ENCODE assay signal across 16 mouse cellular contexts in genomic region chr1:85732581-85732980, GRCm38 (mm10). TPM values are rescaled to one million over a fixed set of nuclear protein-coding genes. Genes with fewer than 3 reads are reported as not detected.
DNase-seq lines count a peak whose midpoint lies in the region; ATAC-seq and TF ChIP-seq lines count a peak whose summit lies in the region.
"Had no signal": no experiment of that assay in that cellular context is flagged by ENCODE, and none has a peak within 500 bp of the region (broad histone marks: within the 10 kb centered on the region; RNA-seq: fewer than 3 reads in every experiment).

No protein-coding gene starts in this region.

- peak overlapping the region; percentile 43; the same call in 1 of the 2 replicates for H3K27ac ChIP-seq in heart, postnatal 0 days (ENCODE audit: low read depth)
- H3K27ac ChIP-seq: gastrocnemius, adult 2 months had no signal

- WGBS in heart, postnatal 0 days, result 86% methylated on average over 3 of the region's 3 CpGs

- H3K4me3 ChIP-seq in heart, postnatal 0 days (ENCODE audit: low read depth, low read length), result no peak overlapping the region
- H3K4me3 ChIP-seq: gastrocnemius, adult 2 months had no signal

- peaks cover 5% of the 10 kb centered on the region; the same call in 1 of the 2 replicates for H3K4me1 ChIP-seq in heart, postnatal 0 days (ENCODE audit: control insufficient read depth, insufficient read depth)

- no peak for TF ChIP-seq CTCF in heart, postnatal 0 days (IDR thresholded peaks at IDR 0.05; ENCODE audit: low read depth)

- ATAC-seq in heart, postnatal 0 days (ENCODE audit: insufficient read depth, low read depth), result no peak
- ATAC-seq in megakaryocyte, adult 5-6 weeks (ENCODE audit: poor library complexity, severe bottlenecking), result peak; percentile 46
- ATAC-seq: forebrain, embryonic 16.5 days; hindbrain, embryonic 16.5 days had no signal

- H3K9me3 ChIP-seq in heart, postnatal 0 days (replicated peaks; ENCODE audit: control insufficient read depth, low read length), result no peaks in the 10 kb centered on the region

- H3K9ac ChIP-seq in heart, postnatal 0 days (replicated peaks; ENCODE audit: low read depth, low read length), result no peak overlapping the region

- no peaks in the 10 kb centered on the region for H3K27me3 ChIP-seq in heart, postnatal 0 days (ENCODE audit: control insufficient read depth, insufficient read depth, low read length)

- DNase-seq in heart, postnatal 0 days (ENCODE audit: low spot score), result no peak
- no peak for DNase-seq in heart, adult 11 months
- DNase-seq in T-cell, adult 2 months (ENCODE audit: low spot score), result peak; percentile 78
- peak; percentile 87 for DNase-seq in thymus, postnatal 0 days (ENCODE audit: low spot score)
- DNase-seq in layer of hippocampus, postnatal 36 days, result no peak
- DNase-seq in right cerebral cortex, postnatal 4 days, result no peak
- no peak for DNase-seq in cerebellum, adult 11 months
- DNase-seq: cerebellum, adult 9-11 months; gastrocnemius, adult 2 months; heart, postnatal 14 days; kidney, adult 9 months; lung, adult 2 months; lung, postnatal 4 days had no signal

- TF ChIP-seq EP300 in heart, postnatal 0 days (IDR thresholded peaks at IDR 0.05; ENCODE audit: low read depth), result no peak

- no peak overlapping the region for H3K4me2 ChIP-seq in heart, postnatal 0 days (ENCODE audit: low read depth, low read length)

- no peaks in the 10 kb centered on the region for H3K36me3 ChIP-seq in heart, postnatal 0 days (replicated peaks; ENCODE audit: control insufficient read depth, insufficient read depth, low read length)

RNA-seq across cellular contexts. Expression of gene A630001G21Rik, which starts 45.9 kb away (rescaled TPM):
- total RNA-seq in heart, postnatal 0 days (2014; rRNA removed; ENCODE audit: low replicate concordance), result 3.0 TPM in 1 of 2 replicates, not detected in the other
- 0.60 and 0.91 TPM in 2 replicates for polyA plus RNA-seq in heart, postnatal 0 days (2015; fragmentation: Nextera tagmentation; extraction: Ambion mirVana)
- 59.3 and 63.8 TPM in 2 replicates for total RNA-seq in megakaryocyte, adult 5-6 weeks (2015)
- total RNA-seq in megakaryocyte, adult 5-6 weeks (2017), result 51.5 and 56.9 TPM in 2 replicates
- polyA plus RNA-seq in thymus, postnatal 0 days (2015; fragmentation: Nextera tagmentation; extraction: Ambion mirVana), result 18.0 and 20.3 TPM in 2 replicates
- total RNA-seq in layer of hippocampus, postnatal 36 days (2021), result under 1 TPM; 0.38 to 0.52 TPM

Comparison
In these comparisons a context has a peak if more than half of its experiments do, and no peak if none do; other contexts are left out.
1. DNase-seq: peak in T-cell, adult 2 months (single experiment) and thymus, postnatal 0 days (single experiment); none in heart, postnatal 0 days (single experiment), heart, adult 11 months (single experiment), layer of hippocampus, postnatal 36 days (0 of 2), right cerebral cortex, postnatal 4 days (single experiment) and cerebellum, adult 11 months (single experiment).
2. RNA of gene A630001G21Rik, which starts 45.9 kb away (total RNA-seq): 51.5 to 63.8 TPM in megakaryocyte, adult 5-6 weeks; 0.38 to 0.52 TPM in layer of hippocampus, postnatal 36 days and 3.0 TPM in heart, postnatal 0 days; every median in the first group is over 10 times any median in the second.